Mouse (Mus musculus) stomach, embryonic 14.5 days (tissue): ENCODE measurements around the gene Arhgef40. TPM values are rescaled to one million over a fixed set of nuclear protein-coding genes. Genes with fewer than 3 reads are reported as not detected.

Source experiments
- ATAC-seq: fragments of 200-750 bp; cut with Nextera tagmentation; 2 replicates; pipeline ENCODE4 v1.8.0; 2017; ENCODE audit warnings: low read depth, moderate TSS enrichment; ENCODE audit not compliant: insufficient number of reproducible peaks, insufficient read depth, low FRiP score
- H3K27ac ChIP-seq: fragments of 300-500 bp; sonication (generic); 2 replicates; pipeline ENCODE4 v1.5.1; 2014; ENCODE audit warnings: mild to moderate bottlenecking, low read length, moderate library complexity, mixed read lengths
- H3K27me3 ChIP-seq: fragments of 300-500 bp; sonication (generic); 2 replicates; pipeline ENCODE4 v1.6.1; 2014; ENCODE audit warnings: low read length, control low read depth, mixed read lengths; ENCODE audit not compliant: control insufficient read depth, insufficient read depth
- H3K36me3 ChIP-seq: fragments of 300-500 bp; sonication (generic); 2 replicates; pipeline ENCODE4 v1.6.1; 2014; ENCODE audit warnings: mild to moderate bottlenecking, control low read depth, low read length, moderate library complexity, mixed read lengths; ENCODE audit not compliant: control insufficient read depth, insufficient read depth
- H3K4me1 ChIP-seq: fragments of 300-500 bp; sonication (generic); 2 replicates; pipeline ENCODE4 v1.6.1; 2014; ENCODE audit warnings: low read length, control low read depth, mixed read lengths; ENCODE audit not compliant: control insufficient read depth, insufficient read depth
- H3K4me2 ChIP-seq: fragments of 300-500 bp; sonication (generic); replicated peaks from 2 replicates; pipeline ENCODE4 v1.6.1; 2014; ENCODE audit warnings: low read depth, low read length, control low read depth
- H3K4me3 ChIP-seq: fragments of 300-500 bp; sonication (generic); 2 replicates; pipeline ENCODE4 v1.5.1; 2014; ENCODE audit warnings: low read depth, low read length, control low read depth
- H3K9ac ChIP-seq: fragments of 300-500 bp; sonication (generic); replicated peaks from 2 replicates; pipeline ENCODE4 v1.6.1; 2014; ENCODE audit warnings: low read depth, mild to moderate bottlenecking, control low read depth, low read length, moderate library complexity, mixed read lengths
- H3K9me3 ChIP-seq: fragments of 300-500 bp; sonication (generic); 2 replicates; pipeline ENCODE4 v1.6.1; 2016; ENCODE audit warnings: low read depth, low read length, control low read depth; ENCODE audit not compliant: control insufficient read depth
- WGBS: fragments of 180-500 bp; shearing (Covaris S2); extraction: QIAGEN DNeasy Blood & Tissue Kit; methylation state at CpG from one replicate; pipeline ENCODE4 v1.1.7; 2014; 5-methylcytosine and 5-hydroxymethylcytosine counted together
- polyA plus RNA-seq: library from polyadenylated mRNA; unstranded; fragments of >200 nt; fragmentation: Nextera tagmentation; extraction: Ambion mirVana; gene quantifications from 2 replicates; pipeline ENCODE4 v1.2.1, GENCODE M21; 2014

Gene Arhgef40
- polyA plus RNA-seq, 1 experiment from 2014 or later: 118 TPM

- no peak for ATAC-seq
- Histone ChIP-seq H3K36me3 (peaks cover 76% of the 10 kb centered on the region), H3K4me1 (no peaks in the 10 kb centered on the region), H3K27me3 (no peaks in the 10 kb centered on the region), H3K9ac (no peak overlapping the region), H3K27ac (no peak overlapping the region), H3K4me3 (no peak overlapping the region), H3K4me2 (no peak overlapping the region), H3K9me3 (no peaks in the 10 kb centered on the region)
- WGBS: 82% methylated on average over 4 of the region's 4 CpGs
Measured at GRCm38 (mm10) chr14:51994453-51994852, 9.9 kb downstream of the Arhgef40 start.

DNA sequence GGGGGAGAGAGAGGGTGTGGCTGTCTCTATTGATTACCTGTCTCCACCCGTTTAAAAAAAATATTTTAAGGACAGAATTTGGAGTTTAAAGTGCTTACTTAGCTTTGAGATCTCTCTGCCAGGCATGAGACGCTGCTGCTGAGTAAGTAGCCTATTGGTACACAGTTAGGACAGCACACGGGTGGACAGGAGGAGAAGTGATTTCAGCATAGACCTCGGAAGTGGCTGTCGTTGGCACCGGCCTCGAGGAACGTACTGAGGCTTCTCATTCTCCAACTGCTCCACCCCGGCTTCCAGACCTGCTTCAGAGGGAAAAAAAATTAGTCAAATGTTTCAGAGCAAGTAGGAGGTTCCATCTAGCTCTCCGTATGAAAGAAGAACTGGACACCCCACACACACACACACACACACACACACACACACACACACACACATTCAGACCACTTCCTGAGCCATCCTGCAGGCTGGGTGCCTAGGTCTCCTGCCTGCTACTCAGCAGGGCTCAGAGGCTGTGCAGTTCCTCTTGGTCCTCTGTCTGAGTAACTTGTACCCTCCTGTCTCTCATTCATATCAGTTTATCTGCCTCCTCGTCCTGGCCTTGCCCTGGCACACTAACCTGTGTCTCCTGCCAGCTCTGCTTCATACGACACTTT lies 10.8 kb downstream of the Arhgef40 start:
- WGBS: 69% methylated on average over 12 of the region's 12 CpGs
- ATAC-seq: no peak

DNA sequence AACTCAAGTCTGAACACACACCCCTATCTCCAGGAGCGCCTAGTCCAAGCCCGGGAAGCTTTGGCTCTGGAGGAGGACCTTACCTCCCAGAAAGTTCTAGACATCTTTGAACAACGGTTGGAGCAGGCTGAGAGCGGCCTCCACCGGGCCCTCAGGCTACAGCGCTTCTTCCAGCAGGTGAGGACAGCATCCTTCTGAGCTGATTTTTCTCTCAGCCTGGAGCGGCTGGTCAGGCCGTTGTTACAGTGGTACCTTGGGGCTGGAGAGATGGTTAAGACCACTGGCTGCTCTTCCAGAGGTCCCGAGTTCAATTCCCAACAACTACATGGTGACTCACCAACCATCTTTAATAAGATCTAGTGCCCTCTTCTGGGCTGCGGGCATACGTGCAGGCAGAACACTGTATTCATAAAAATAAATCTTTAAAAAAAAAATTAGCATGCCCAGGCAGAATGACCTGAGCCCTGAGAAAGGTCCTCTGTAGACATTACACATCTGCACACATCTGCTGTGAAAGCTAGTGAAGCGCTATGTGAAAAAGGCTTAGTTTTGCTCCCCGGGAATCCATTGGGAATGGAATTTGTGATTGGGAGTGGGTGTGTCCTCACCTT lies 11.8 kb downstream of the Arhgef40 start:
- H3K27ac ChIP-seq: no peak overlapping the region
- H3K9me3 ChIP-seq: no peaks in the 10 kb centered on the region
- H3K4me2 ChIP-seq: no peak overlapping the region
- WGBS: 83% methylated on average over 13 of the region's 13 CpGs
- ATAC-seq: no peak
- peaks cover 71% of the 10 kb centered on the region for H3K36me3 ChIP-seq
- no peaks in the 10 kb centered on the region for H3K27me3 ChIP-seq
- no peaks in the 10 kb centered on the region for H3K4me1 ChIP-seq
- H3K4me3 ChIP-seq: no peak overlapping the region
- no peak overlapping the region for H3K9ac ChIP-seq

More for the DNA sequence above, 10.8 kb downstream of the Arhgef40 start:
- Histone ChIP-seq H3K4me3 (no peak overlapping the region), H3K27ac (no peak overlapping the region), H3K9ac (no peak overlapping the region), H3K36me3 (peaks cover 75% of the 10 kb centered on the region), H3K4me2 (no peak overlapping the region), H3K4me1 (no peaks in the 10 kb centered on the region), H3K27me3 (no peaks in the 10 kb centered on the region), H3K9me3 (no peaks in the 10 kb centered on the region)

DNA sequence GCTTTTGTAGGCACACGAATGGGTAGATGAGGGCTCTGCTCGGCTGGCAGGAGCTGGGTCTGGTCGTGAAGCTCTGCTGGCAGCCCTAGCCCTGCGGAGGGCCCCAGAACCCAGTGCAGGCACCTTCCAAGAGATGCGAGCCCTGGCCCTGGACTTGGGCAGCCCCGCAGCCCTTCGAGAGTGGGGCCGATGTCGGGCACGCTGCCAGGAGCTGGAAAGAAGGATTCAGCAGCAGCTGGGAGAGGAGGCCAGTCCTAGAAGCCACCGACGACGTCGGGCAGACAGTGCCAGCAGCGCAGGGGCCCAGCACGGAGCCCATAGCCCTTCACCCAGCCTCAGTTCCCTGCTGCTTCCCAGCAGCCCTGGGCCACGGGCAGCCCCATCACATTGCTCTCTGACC lies 12.3 kb downstream of the Arhgef40 start:
- Histone ChIP-seq H3K4me1 (no peaks in the 10 kb centered on the region), H3K4me2 (no peak overlapping the region), H3K27me3 (no peaks in the 10 kb centered on the region), H3K9me3 (no peaks in the 10 kb centered on the region), H3K4me3 (no peak overlapping the region), H3K27ac (no peak overlapping the region), H3K9ac (no peak overlapping the region), H3K36me3 (peaks cover 68% of the 10 kb centered on the region)
- ATAC-seq: no peak
- WGBS: 71% methylated on average over 17 of the region's 17 CpGs

DNA sequence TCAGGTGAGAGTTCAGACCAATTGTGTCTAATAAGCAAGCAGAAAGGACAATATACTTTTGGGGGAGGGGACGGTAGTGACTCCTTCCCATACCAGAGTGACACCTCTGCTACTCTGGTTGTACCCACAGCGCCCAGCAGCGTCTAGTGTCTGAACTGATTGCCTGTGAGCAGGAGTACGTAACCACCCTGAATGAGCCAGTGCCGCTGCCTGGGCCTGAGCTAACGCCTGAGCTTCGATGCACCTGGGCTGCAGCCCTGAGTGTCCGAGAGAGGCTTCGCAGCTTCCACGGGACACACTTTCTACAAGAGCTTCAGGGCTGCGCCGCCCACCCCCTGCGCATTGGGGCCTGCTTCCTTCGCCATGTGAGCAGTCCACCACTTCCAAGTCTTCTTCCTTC lies 13.0 kb downstream of the Arhgef40 start:
- Histone ChIP-seq H3K4me2 (no peak overlapping the region), H3K27me3 (no peaks in the 10 kb centered on the region), H3K27ac (no peak overlapping the region), H3K36me3 (peaks cover 71% of the 10 kb centered on the region), H3K9me3 (no peaks in the 10 kb centered on the region), H3K4me1 (no peaks in the 10 kb centered on the region), H3K4me3 (no peak overlapping the region), H3K9ac (no peak overlapping the region)
- ATAC-seq: no peak
- 87% methylated on average over 14 of the region's 14 CpGs for WGBS

- H3K9me3 ChIP-seq: no peaks in the 10 kb centered on the region
- H3K4me3 ChIP-seq: no peak overlapping the region
- no peaks in the 10 kb centered on the region for H3K27me3 ChIP-seq
- no peak overlapping the region for H3K4me2 ChIP-seq
- peaks cover 72% of the 10 kb centered on the region for H3K36me3 ChIP-seq
- no peak overlapping the region for H3K9ac ChIP-seq
- WGBS: 49% methylated on average over 16 of the region's 16 CpGs
- 0 out of 2 replicates have a peak, but pooled peaks cover 1% of the 10 kb centered on the region for H3K4me1 ChIP-seq
- H3K27ac ChIP-seq: no peak overlapping the region
- ATAC-seq: no peak
Measured at GRCm38 (mm10) chr14:52003981-52004495, 19.5 kb downstream of the Arhgef40 start.

- H3K4me3 ChIP-seq: no peak overlapping the region
- H3K9ac ChIP-seq: no peak overlapping the region
- H3K27ac ChIP-seq: no peak overlapping the region
- no peaks in the 10 kb centered on the region for H3K9me3 ChIP-seq
- no peak for ATAC-seq
- 81% methylated on average over 7 of the region's 7 CpGs for WGBS
- H3K4me1 ChIP-seq: peaks cover 6% of the 10 kb centered on the region
- H3K27me3 ChIP-seq: no peaks in the 10 kb centered on the region
- H3K4me2 ChIP-seq: no peak overlapping the region
- H3K36me3 ChIP-seq: peaks cover 69% of the 10 kb centered on the region
Measured at GRCm38 (mm10) chr14:52005141-52005540, 20.6 kb downstream of the Arhgef40 start.

- no peak overlapping the region for H3K4me3 ChIP-seq
- 79% methylated on average over 6 of the region's 6 CpGs for WGBS
- H3K27ac ChIP-seq: no peak overlapping the region
- H3K9me3 ChIP-seq: no peaks in the 10 kb centered on the region
- H3K36me3 ChIP-seq: peaks cover 66% of the 10 kb centered on the region
- no peak overlapping the region for H3K9ac ChIP-seq
- no peak overlapping the region for H3K4me2 ChIP-seq
- peaks cover 11% of the 10 kb centered on the region for H3K4me1 ChIP-seq
- no peak for ATAC-seq
- no peaks in the 10 kb centered on the region for H3K27me3 ChIP-seq
Measured at GRCm38 (mm10) chr14:52005616-52006015, 21.1 kb downstream of the Arhgef40 start.
